Mouse (Mus musculus): ENCODE results near the gene Fut8. TPM values are rescaled to one million over a fixed set of nuclear protein-coding genes. Genes with fewer than 3 reads are reported as not detected.

Gene Fut8
- total and polyA plus RNA-seq, 3 experiments: 60.6 to 124 (median 86.0) TPM

- H3K4me2 ChIP-seq (ENCODE audit: insufficient read depth, low read depth, poor library complexity, severe bottlenecking): no peak overlapping the region
- DNase-seq (ENCODE audit: extremely low read depth): no peak
- TF ChIP-seq JUND (conservative IDR thresholded peaks at IDR 0.05; ENCODE audit: low read depth, low read length) (no peak), ZNF384 (IDR thresholded peaks at IDR 0.05; ENCODE audit: low read depth, low read length) (peak; percentile 72), SIN3A (IDR thresholded peaks at IDR 0.05; ENCODE audit: low read length) (no peak)
- H3K27me3 ChIP-seq (replicated peaks): no peaks in the 10 kb centered on the region
- dilution Hi-C loops (cut with MboI; ENCODE audit: extremely low pct_ligation_motif_present, extremely low pct_unique_long_range_greater_than_20kb, low sequenced_read_pairs): no loop called here
- no peak overlapping the region for H3K27ac ChIP-seq (ENCODE audit: insufficient read depth, low read depth)
- no peaks in the 10 kb centered on the region; a peak in 1 of 4 replicates for H3K4me1 ChIP-seq (ENCODE audit: control insufficient read depth in 1 of 2, insufficient read depth in 2 of 2)
- in situ Hi-C loops (cut with MboI; ENCODE audit: low pct_ligation_motif_present, low pct_unique_long_range_greater_than_20kb, low sequenced_read_pairs): no loop called here
- no peaks in the 10 kb centered on the region for H3K79me2 ChIP-seq (replicated peaks; ENCODE audit: control insufficient read depth, extremely low read depth, insufficient read depth, poor library complexity, severe bottlenecking)
- no peak overlapping the region for H3K4me3 ChIP-seq (replicated peaks in 1 of 3; ENCODE audit: low read depth in 2 of 3, low read length in 2 of 3, poor library complexity in 1 of 3)
- no peaks in the 10 kb centered on the region for H3K9me3 ChIP-seq (replicated peaks; ENCODE audit: low read length)
- H3K9ac ChIP-seq (ENCODE audit: insufficient read depth, low read depth): no peak overlapping the region
- H3K36me3 ChIP-seq (replicated peaks in 1 of 2; ENCODE audit: control insufficient read depth in 1 of 2, insufficient read depth in 1 of 2, low read length in 1 of 2): no peaks in the 10 kb centered on the region
These were observed 23.4 kb upstream of the Fut8 start for GRCm38 (mm10) chr12:77214565-77214909.

- no peak overlapping the region for H3K27ac ChIP-seq (ENCODE audit: insufficient read depth, low read depth)
- no peak for TF ChIP-seq NRF1 (IDR thresholded peaks at IDR 0.05; ENCODE audit: low read depth, low read length)
- TF ChIP-seq MYC (IDR thresholded peaks at IDR 0.05; ENCODE audit: low read depth, low read length): no peak
- TF ChIP-seq BHLHE40 (IDR thresholded peaks at IDR 0.05; ENCODE audit: low read depth, low read length): peak; percentile 78
- TF ChIP-seq MAX (IDR thresholded peaks at IDR 0.05; ENCODE audit: low read length): peak; percentile 47; the same call in 1 of the 2 replicates
- TF ChIP-seq USF2 (conservative IDR thresholded peaks at IDR 0.05; ENCODE audit: low read depth, low read length): peak; percentile 77
- peak; percentile 70 for TF ChIP-seq USF1 (IDR thresholded peaks at IDR 0.05; ENCODE audit: low read depth, low read length)
- DNase-seq (ENCODE audit: extremely low read depth): no peak
These were observed 21.3 kb upstream of the Fut8 start for GRCm38 (mm10) chr12:77216511-77217192.

GRCm38 (mm10) chr12:77220616-77221015, 17.3 kb upstream of the Fut8 start:
- Histone ChIP-seq H3K27ac (ENCODE audit: insufficient read depth, low read depth) (no peak overlapping the region), H3K36me3 (replicated peaks in 1 of 2; ENCODE audit: control insufficient read depth in 1 of 2, insufficient read depth in 1 of 2, low read length in 1 of 2) (no peaks in the 10 kb centered on the region), H3K4me3 (replicated peaks in 1 of 3; ENCODE audit: low read depth in 2 of 3, low read length in 2 of 3, poor library complexity in 1 of 3) (no peak overlapping the region), H3K4me1 (ENCODE audit: control insufficient read depth in 1 of 2, insufficient read depth in 2 of 2) (peaks cover 0 to 10% of the 10 kb centered on the region in 2 experiments; a peak in 2 of 4 replicates), H3K79me2 (replicated peaks; ENCODE audit: control insufficient read depth, extremely low read depth, insufficient read depth, poor library complexity, severe bottlenecking) (no peaks in the 10 kb centered on the region), H3K9ac (ENCODE audit: insufficient read depth, low read depth) (no peak overlapping the region), H3K9me3 (replicated peaks; ENCODE audit: low read length) (no peaks in the 10 kb centered on the region), H3K4me2 (ENCODE audit: insufficient read depth, low read depth, poor library complexity, severe bottlenecking) (no peak overlapping the region), H3K27me3 (replicated peaks) (no peaks in the 10 kb centered on the region)
- DNase-seq (ENCODE audit: extremely low read depth): no peak
- TF ChIP-seq ZC3H11A (IDR thresholded peaks at IDR 0.05; ENCODE audit: low read depth, low read length): no peak
- no peak for TF ChIP-seq CHD1 (IDR thresholded peaks at IDR 0.05; ENCODE audit: low read depth, low read length)
- no peak for TF ChIP-seq KAT2A (IDR thresholded peaks at IDR 0.05; ENCODE audit: insufficient replicate concordance, low read length)
- no peak for TF ChIP-seq JUN (IDR thresholded peaks at IDR 0.05; ENCODE audit: insufficient read depth, low read depth, low read length)
- TF ChIP-seq POLR2A (IDR thresholded peaks at IDR 0.05; ENCODE audit: low read depth, low read length): no peak
- TF ChIP-seq HCFC1 (IDR thresholded peaks at IDR 0.05; ENCODE audit: low read depth, low read length): no peak
- TF ChIP-seq RCOR1 (conservative IDR thresholded peaks at IDR 0.05; ENCODE audit: low read depth, low read length): no peak
- TF ChIP-seq MAFK (IDR thresholded peaks at IDR 0.05; ENCODE audit: insufficient replicate concordance, low read length): no peak
- no peak for TF ChIP-seq SMC3 (IDR thresholded peaks at IDR 0.05; ENCODE audit: low read depth, low read length)
- TF ChIP-seq MAX (IDR thresholded peaks at IDR 0.05; ENCODE audit: low read length): no peak
- TF ChIP-seq TCF12 (IDR thresholded peaks at IDR 0.05; ENCODE audit: low read depth, low read length): no peak
- TF ChIP-seq NRF1 (IDR thresholded peaks at IDR 0.05; ENCODE audit: low read depth, low read length): no peak
- no peak for TF ChIP-seq UBTF (IDR thresholded peaks at IDR 0.05; ENCODE audit: low read depth, low read length)
- TF ChIP-seq USF2 (conservative IDR thresholded peaks at IDR 0.05; ENCODE audit: low read depth, low read length): no peak
- in situ Hi-C loops (cut with MboI; ENCODE audit: low pct_ligation_motif_present, low pct_unique_long_range_greater_than_20kb, low sequenced_read_pairs): no loop called here
- dilution Hi-C loops (cut with MboI; ENCODE audit: extremely low pct_ligation_motif_present, extremely low pct_unique_long_range_greater_than_20kb, low sequenced_read_pairs): no loop called here

More at GRCm38 (mm10) chr12:77216511-77217192, 21.3 kb upstream of the Fut8 start:
- in situ Hi-C loops (cut with MboI; ENCODE audit: low pct_ligation_motif_present, low pct_unique_long_range_greater_than_20kb, low sequenced_read_pairs) (no loop called here), dilution Hi-C loops (cut with MboI; ENCODE audit: extremely low pct_ligation_motif_present, extremely low pct_unique_long_range_greater_than_20kb, low sequenced_read_pairs) (no loop called here)
- Histone ChIP-seq H3K4me3 (replicated peaks in 1 of 3; ENCODE audit: low read depth in 2 of 3, low read length in 2 of 3, poor library complexity in 1 of 3) (no peak overlapping the region), H3K27me3 (replicated peaks) (no peaks in the 10 kb centered on the region), H3K9me3 (replicated peaks; ENCODE audit: low read length) (no peaks in the 10 kb centered on the region), H3K9ac (ENCODE audit: insufficient read depth, low read depth) (no peak overlapping the region), H3K79me2 (replicated peaks; ENCODE audit: control insufficient read depth, extremely low read depth, insufficient read depth, poor library complexity, severe bottlenecking) (no peaks in the 10 kb centered on the region), H3K36me3 (replicated peaks in 1 of 2; ENCODE audit: control insufficient read depth in 1 of 2, insufficient read depth in 1 of 2, low read length in 1 of 2) (no peaks in the 10 kb centered on the region), H3K4me2 (ENCODE audit: insufficient read depth, low read depth, poor library complexity, severe bottlenecking) (peak overlapping the region; percentile 83), H3K4me1 (ENCODE audit: control insufficient read depth in 1 of 2, insufficient read depth in 2 of 2) (no peaks in the 10 kb centered on the region)

Measured in CH12.LX (cell line).